In genomic region chr2:167189291-167190075, GRCm38 (mm10) we compare ENCODE assay signal across 8 mouse cellular contexts. TPM values are rescaled to one million over a fixed set of nuclear protein-coding genes. Genes with fewer than 3 reads are reported as not detected.
DNase-seq lines count a peak whose midpoint lies in the region; ATAC-seq and TF ChIP-seq lines count a peak whose summit lies in the region.

No protein-coding gene starts in this region.

- H3K27me3 ChIP-seq in lung, embryonic 14.5 days (ENCODE audit: insufficient read depth, low read length), result peaks cover 60% of the 10 kb centered on the region
- peaks cover 24% of the 10 kb centered on the region; the same call in 1 of the 2 replicates for H3K27me3 ChIP-seq in forebrain, embryonic 15.5 days
- peaks cover 26% of the 10 kb centered on the region for H3K27me3 ChIP-seq in intestine, postnatal 0 days (replicated peaks; ENCODE audit: control insufficient read depth, insufficient read depth, low read length)
- peaks cover 72% of the 10 kb centered on the region for H3K27me3 ChIP-seq in liver, embryonic 13.5 days

- no peaks in the 10 kb centered on the region for H3K9me3 ChIP-seq in lung, embryonic 14.5 days (ENCODE audit: low read depth, low read length)
- no peaks in the 10 kb centered on the region for H3K9me3 ChIP-seq in forebrain, embryonic 15.5 days
- H3K9me3 ChIP-seq in intestine, postnatal 0 days (ENCODE audit: control insufficient read depth), result no peaks in the 10 kb centered on the region
- no peaks in the 10 kb centered on the region for H3K9me3 ChIP-seq in liver, embryonic 13.5 days (replicated peaks)

- under 1% methylated on average over 72 of the region's 91 CpGs for WGBS in lung, embryonic 14.5 days
- 1% methylated on average over 48 of the region's 91 CpGs for WGBS in forebrain, embryonic 15.5 days
- 2% methylated on average over 40 of the region's 91 CpGs for WGBS in intestine, postnatal 0 days
- 1% methylated on average over 74 of the region's 91 CpGs for WGBS in liver, embryonic 13.5 days (ENCODE audit: insufficient replicate concordance)

- no peak overlapping the region for H3K27ac ChIP-seq in lung, embryonic 14.5 days (ENCODE audit: low read depth)
- H3K27ac ChIP-seq in forebrain, embryonic 15.5 days (replicated peaks), result no peak overlapping the region
- H3K27ac ChIP-seq in intestine, postnatal 0 days (ENCODE audit: low read depth, low read length), result no peak overlapping the region
- no peak overlapping the region for H3K27ac ChIP-seq in liver, embryonic 13.5 days

- H3K4me3 ChIP-seq in lung, embryonic 14.5 days (ENCODE audit: low read depth, low read length), result peak overlapping the region; percentile 43
- H3K4me3 ChIP-seq in forebrain, embryonic 15.5 days, result peak overlapping the region; percentile 58
- H3K4me3 ChIP-seq in intestine, postnatal 0 days (ENCODE audit: low read depth, low read length), result peak overlapping the region; percentile 45
- H3K4me3 ChIP-seq in liver, embryonic 13.5 days (replicated peaks), result peak overlapping the region; percentile 54

- peaks cover 6% of the 10 kb centered on the region for H3K4me1 ChIP-seq in lung, embryonic 14.5 days (ENCODE audit: insufficient read depth)
- peaks cover 22% of the 10 kb centered on the region for H3K4me1 ChIP-seq in forebrain, embryonic 15.5 days
- no peaks in the 10 kb centered on the region; the same call in 1 of the 2 replicates for H3K4me1 ChIP-seq in intestine, postnatal 0 days (replicated peaks; ENCODE audit: control insufficient read depth, insufficient read depth, low read length)
- H3K4me1 ChIP-seq in liver, embryonic 13.5 days (replicated peaks), result peaks cover 14% of the 10 kb centered on the region

- peak; percentile 29 for DNase-seq in lung, embryonic 14.5 days
- no peak for DNase-seq in lung, postnatal 36 days
- DNase-seq in adrenal gland, postnatal 36 days, result peak; percentile 29 to 46
- no peak for DNase-seq in liver, embryonic 13.5 days
- peak; percentile 73 for DNase-seq in retina, postnatal 1 day
- no peak for DNase-seq in thymus, adult 18-20 months

- ATAC-seq in lung, embryonic 14.5 days (ENCODE audit: insufficient read depth), result peak; percentile 54
- peak; percentile 47; the same call in 1 of the 2 replicates for ATAC-seq in forebrain, embryonic 15.5 days (replicated peaks)
- peak; percentile 21; the same call in 1 of the 2 replicates for ATAC-seq in intestine, postnatal 0 days
- ATAC-seq in liver, embryonic 13.5 days (ENCODE audit: low read depth), result peak; percentile 8; the same call in 1 of the 2 replicates

- H3K9ac ChIP-seq in lung, embryonic 14.5 days, result peak overlapping the region; percentile 32
- H3K9ac ChIP-seq in forebrain, embryonic 15.5 days (replicated peaks), result peak overlapping the region; percentile 60
- H3K9ac ChIP-seq in intestine, postnatal 0 days (ENCODE audit: low read depth, low read length), result peak overlapping the region; percentile 42; the same call in 1 of the 2 replicates
- no peak overlapping the region for H3K9ac ChIP-seq in liver, embryonic 13.5 days

- H3K36me3 ChIP-seq in lung, embryonic 14.5 days (ENCODE audit: insufficient read depth), result no peaks in the 10 kb centered on the region
- H3K36me3 ChIP-seq in forebrain, embryonic 15.5 days, result no peaks in the 10 kb centered on the region
- H3K36me3 ChIP-seq in intestine, postnatal 0 days (ENCODE audit: control insufficient read depth, insufficient read depth), result no peaks in the 10 kb centered on the region
- no peaks in the 10 kb centered on the region for H3K36me3 ChIP-seq in liver, embryonic 13.5 days

- peak overlapping the region; percentile 93 for H3K4me2 ChIP-seq in lung, embryonic 14.5 days
- peak overlapping the region; percentile 74 for H3K4me2 ChIP-seq in forebrain, embryonic 15.5 days (replicated peaks)
- peak overlapping the region; percentile 76 for H3K4me2 ChIP-seq in intestine, postnatal 0 days (replicated peaks; ENCODE audit: low read depth)
- peak overlapping the region; percentile 65 for H3K4me2 ChIP-seq in liver, embryonic 13.5 days

- TF ChIP-seq CTCF in lung, embryonic 14.5 days (IDR thresholded peaks at IDR 0.05; ENCODE audit: low read depth), result no peak
- TF ChIP-seq CTCF in intestine, postnatal 0 days (IDR thresholded peaks at IDR 0.05; ENCODE audit: low read depth), result no peak

RNA-seq across cellular contexts. Expression of gene Kcnb1, which starts 0.5 kb away (rescaled TPM):
- 0.37 and 0.42 TPM in 2 replicates for polyA plus RNA-seq in lung, embryonic 14.5 days (2014; fragmentation: Nextera tagmentation; extraction: Ambion mirVana)
- 10 to 100 TPM; 13.7 to 20.7 TPM for total RNA-seq in adrenal gland, postnatal 36 days (2021)
- 2.2 and 2.4 TPM in 2 replicates for polyA plus RNA-seq in forebrain, embryonic 15.5 days (2015; fragmentation: Nextera tagmentation; extraction: Ambion mirVana)
- 1.1 and 1.6 TPM in 2 replicates for polyA plus RNA-seq in intestine, postnatal 0 days (2015; fragmentation: Nextera tagmentation; extraction: Ambion mirVana)
- 0.16 and 0.25 TPM in 2 replicates for polyA plus RNA-seq in liver, embryonic 13.5 days (2015; fragmentation: Nextera tagmentation; extraction: Ambion mirVana)

RNA-seq across cellular contexts. Expression of gene Ptgis, which starts 50.9 kb away (rescaled TPM):
- 16.0 and 18.6 TPM in 2 replicates for polyA plus RNA-seq in lung, embryonic 14.5 days (2014; fragmentation: Nextera tagmentation; extraction: Ambion mirVana)
- 10 to 100 TPM; 24.7 to 31.7 TPM for total RNA-seq in adrenal gland, postnatal 36 days (2021)
- 2.7 and 3.6 TPM in 2 replicates for polyA plus RNA-seq in forebrain, embryonic 15.5 days (2015; fragmentation: Nextera tagmentation; extraction: Ambion mirVana)
- polyA plus RNA-seq in intestine, postnatal 0 days (2015; fragmentation: Nextera tagmentation; extraction: Ambion mirVana), result 8.9 and 9.5 TPM in 2 replicates
- polyA plus RNA-seq in liver, embryonic 13.5 days (2015; fragmentation: Nextera tagmentation; extraction: Ambion mirVana), result 1.2 and 1.4 TPM in 2 replicates

Comparison
In these comparisons a context has a peak if more than half of its experiments do, and no peak if none do; other contexts are left out.
1. DNase-seq: peak in lung, embryonic 14.5 days (single experiment), adrenal gland, postnatal 36 days (2 of 2) and retina, postnatal 1 day (single experiment); none in lung, postnatal 36 days (single experiment), liver, embryonic 13.5 days (single experiment) and thymus, adult 18-20 months (0 of 2).
2. Peak in every context shown above with its lines, with median percentiles within 50 percentile points of each other: ATAC-seq, H3K4me2 ChIP-seq and H3K4me3 ChIP-seq.